Mouse (Mus musculus): ENCODE measurements around the gene Ssna1.
"Not testable (repeated sequence)": the region's sequence is repeated elsewhere in the genome, so short reads cannot be mapped to it uniquely, and the experiment has no call there.

Ssna1 gene

GRCm38 (mm10) chr2:25262795-25263622, 9.2 kb downstream of the Ssna1 start:
- in situ Hi-C loops (cut with MboI; ENCODE audit: low sequenced_read_pairs) = no loop called here

GRCm38 (mm10) chr2:25262291-25262767, 9.9 kb downstream of the Ssna1 start, which contains the start of gene Tprn:
Gene Tprn, plus strand, starts transcription at chr2:25262618.
- in situ Hi-C loops (cut with MboI; ENCODE audit: low sequenced_read_pairs) = no loop called here

DNA sequence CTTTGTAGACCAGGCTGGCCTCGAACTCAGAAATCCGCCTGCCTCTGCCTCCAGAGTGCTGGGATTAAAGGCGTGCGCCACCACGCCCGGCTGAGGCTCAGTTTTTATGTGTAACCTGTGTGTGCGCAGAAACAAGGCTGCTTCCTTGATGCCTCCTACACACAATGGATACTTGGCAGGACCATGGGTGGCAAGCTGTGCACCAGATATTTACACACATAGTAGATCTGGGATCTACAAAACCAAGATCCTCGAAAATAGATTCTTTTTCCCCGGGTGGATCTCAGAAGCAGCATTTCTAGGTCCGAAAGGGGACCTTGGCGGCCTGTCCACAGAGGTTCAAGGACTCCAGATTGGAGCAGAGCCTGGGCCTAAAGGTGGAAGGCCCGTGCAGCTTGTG, 10.4 kb downstream of the Ssna1 start:
- in situ Hi-C loops (cut with MboI; ENCODE audit: low sequenced_read_pairs) = no loop called here

GRCm38 (mm10) chr2:25258887-25259286, 13.4 kb downstream of the Ssna1 start:
- in situ Hi-C loops (cut with MboI; ENCODE audit: low sequenced_read_pairs) = no loop called here

DNA sequence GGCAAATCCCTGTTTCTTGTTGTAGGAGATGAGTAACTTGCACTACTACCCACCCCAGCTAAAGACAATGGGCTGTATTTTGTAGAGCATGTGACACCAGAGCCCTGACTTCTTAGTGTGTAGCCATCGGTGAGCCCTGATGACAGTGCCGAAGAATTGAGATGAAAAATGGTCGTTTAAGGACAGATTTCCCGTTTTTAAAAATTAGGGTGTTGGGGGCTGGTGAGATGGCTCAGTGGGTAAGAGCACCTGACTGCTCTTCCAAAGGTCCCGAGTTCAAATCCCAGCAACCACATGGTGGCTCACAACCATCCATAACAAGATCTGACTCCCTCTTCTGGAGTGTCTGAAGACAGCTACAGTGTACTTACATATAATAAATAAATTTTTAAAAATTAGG, 15.0 kb downstream of the Ssna1 start:
- in situ Hi-C loops (cut with MboI; ENCODE audit: low sequenced_read_pairs) = not testable (repeated sequence)

DNA sequence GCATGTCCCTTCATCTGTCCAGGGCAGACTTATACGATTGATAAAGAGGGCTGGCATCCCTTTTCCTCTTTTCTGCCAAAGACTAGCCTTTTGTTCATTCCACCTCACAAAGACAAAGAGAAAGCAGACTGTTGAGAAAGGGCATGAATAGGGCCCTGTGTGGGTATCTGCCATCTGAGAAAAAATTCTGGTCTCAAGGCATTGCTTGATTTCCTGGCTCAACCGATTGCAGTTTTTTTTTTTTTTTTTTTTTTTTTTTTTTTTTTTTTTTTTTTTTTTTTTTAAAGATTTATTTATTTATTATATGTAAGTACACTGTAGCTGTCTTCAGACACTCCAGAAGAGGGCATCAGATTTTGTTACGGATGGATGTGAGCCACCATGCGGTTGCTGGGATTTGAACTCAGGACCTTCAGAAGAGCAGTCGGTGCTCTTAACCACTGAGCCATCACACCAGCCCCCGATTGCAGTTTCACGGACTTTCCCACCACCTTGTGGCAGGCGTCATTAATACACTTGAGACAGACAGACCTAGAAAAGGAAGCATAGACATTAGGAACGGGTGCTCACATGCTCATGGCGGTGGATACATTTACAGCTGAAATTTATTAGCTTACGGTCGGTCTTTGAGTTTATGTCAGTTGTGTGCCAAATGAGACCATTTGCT, 15.7 kb downstream of the Ssna1 start:
- in situ Hi-C loops (cut with MboI; ENCODE audit: low sequenced_read_pairs) = not testable (repeated sequence)

DNA sequence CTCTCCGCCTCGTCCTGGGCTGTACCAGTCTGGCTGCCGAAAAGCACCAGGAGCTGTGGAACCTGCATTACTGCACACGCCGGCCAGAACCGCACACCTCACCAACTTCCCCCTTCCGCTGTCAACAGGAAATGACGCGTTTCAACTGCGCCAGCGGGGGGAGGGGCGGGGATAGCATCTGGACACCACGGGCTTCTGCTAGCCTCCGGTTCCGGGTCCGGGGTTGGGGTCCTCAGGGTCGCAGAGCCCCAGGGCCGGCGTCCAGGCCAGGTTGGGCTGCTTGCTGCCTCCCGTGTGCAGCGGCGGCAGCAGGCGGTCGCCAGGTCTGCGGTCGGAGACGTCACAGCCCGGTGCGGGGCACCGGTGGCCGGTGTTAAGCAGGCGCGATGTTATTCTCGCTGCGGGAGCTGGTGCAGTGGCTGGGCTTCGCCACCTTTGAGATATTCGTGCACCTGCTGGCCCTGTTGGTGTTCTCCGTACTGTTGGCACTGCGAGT, 16.9 kb downstream of the Ssna1 start, which contains the start of gene Tmem203:
Tmem203 (plus strand) TSS at position 156 of the 496 bp plus-strand sequence.
- in situ Hi-C loops (cut with MboI; ENCODE audit: low sequenced_read_pairs) = no loop called here

GRCm38 (mm10) chr2:25252331-25252730, 19.9 kb downstream of the Ssna1 start:
- in situ Hi-C loops (cut with MboI; ENCODE audit: low sequenced_read_pairs) = no loop called here

- in situ Hi-C loops (cut with MboI; ENCODE audit: low sequenced_read_pairs) = no loop called here
Measured at GRCm38 (mm10) chr2:25246183-25247072, 25.8 kb downstream of the Ssna1 start, which contains the start of gene AL732309.1. Gene AL732309.1, minus strand, starts transcription at chr2:25246863.

DNA sequence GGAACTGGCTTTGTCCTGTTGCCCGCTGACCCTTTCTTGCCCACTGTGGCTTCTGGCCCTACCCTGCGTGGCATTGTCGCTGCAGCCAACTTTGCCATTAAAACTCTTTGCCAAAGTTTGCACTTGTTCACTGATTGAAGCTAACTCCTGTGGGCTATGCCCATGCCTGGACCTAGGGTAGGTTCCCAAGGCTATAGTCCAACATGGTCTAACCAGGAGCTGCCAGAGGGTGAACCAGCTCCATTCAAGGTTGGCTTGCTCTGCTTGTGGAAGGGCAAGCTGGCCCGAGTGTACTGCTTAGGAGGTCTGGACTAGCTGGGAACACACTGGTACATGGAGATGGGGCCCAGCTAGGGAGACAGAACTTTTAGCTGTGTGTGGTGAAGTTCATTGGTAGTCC, 28.1 kb downstream of the Ssna1 start:
- in situ Hi-C loops (cut with MboI; ENCODE audit: low sequenced_read_pairs) = no loop called here

GRCm38 (mm10) chr2:25243342-25243741, 28.9 kb downstream of the Ssna1 start:
- in situ Hi-C loops (cut with MboI; ENCODE audit: low sequenced_read_pairs) = no loop called here

DNA sequence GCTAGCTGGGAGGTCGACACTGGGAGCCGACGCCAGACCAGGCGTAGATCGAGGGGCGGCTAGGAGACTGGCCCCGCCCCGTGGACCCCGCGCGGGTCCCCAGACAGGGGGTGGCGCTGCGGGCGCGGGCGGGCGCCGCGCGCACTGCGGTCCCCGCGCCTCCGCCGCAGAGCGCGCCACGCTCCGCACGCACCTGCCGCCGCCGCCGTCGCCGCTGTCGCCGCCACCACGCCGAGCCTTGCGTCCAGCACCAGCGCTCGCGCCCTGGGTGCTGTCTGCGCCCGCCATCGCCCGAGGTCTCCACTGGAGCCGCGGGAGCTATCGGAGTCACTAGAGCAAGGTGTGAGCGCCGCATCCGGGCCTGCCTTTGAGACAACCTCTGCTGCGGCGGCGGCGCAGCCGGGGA, 30.1 kb downstream of the Ssna1 start, which contains the start of the genes Rnf208 and Cysrt1:
Rnf208 (plus strand) TSS at position 155 of the 406 bp plus-strand sequence.
Cysrt1 (minus strand) TSS at position 352 of the 406 bp plus-strand sequence.
- in situ Hi-C loops (cut with MboI; ENCODE audit: low sequenced_read_pairs) = no loop called here

GRCm38 (mm10) chr2:25241438-25241775, 30.8 kb downstream of the Ssna1 start:
- in situ Hi-C loops (cut with MboI; ENCODE audit: low sequenced_read_pairs) = no loop called here

DNA sequence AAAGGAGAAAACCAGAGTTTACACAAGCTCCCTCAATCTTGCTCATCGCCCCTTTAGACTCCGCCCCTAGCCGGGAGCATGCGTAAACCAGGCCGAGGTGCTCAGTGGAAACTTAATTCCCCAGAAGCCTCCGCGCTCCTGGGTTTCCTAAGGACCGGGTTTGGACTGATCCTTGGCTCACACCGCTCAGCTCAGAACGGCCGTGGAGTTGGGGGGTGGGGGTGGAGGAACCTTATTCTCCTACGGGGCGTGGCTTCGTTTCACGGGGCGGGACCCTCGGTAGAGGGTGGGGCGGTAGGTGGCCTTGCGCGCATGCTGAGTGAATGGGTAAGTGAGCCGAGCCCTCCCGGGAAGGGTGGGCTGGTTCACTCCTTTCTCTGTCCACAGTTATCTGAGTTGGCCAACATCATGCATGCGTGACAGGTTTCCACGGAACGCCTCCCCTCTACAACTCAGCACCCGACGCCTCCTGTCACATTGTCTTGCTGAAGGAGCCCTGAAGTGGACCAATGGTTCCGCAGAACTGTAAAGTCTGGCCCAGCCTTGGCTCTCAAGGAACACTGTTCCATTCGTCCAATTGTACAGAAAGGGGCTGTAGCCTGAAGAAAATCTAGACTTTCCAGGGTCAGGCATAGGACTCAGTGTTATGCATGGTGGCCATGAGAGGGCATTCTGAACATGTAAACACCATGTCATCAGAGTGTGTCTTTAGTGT, 31.4 kb downstream of the Ssna1 start:
- in situ Hi-C loops (cut with MboI; ENCODE audit: low sequenced_read_pairs) = no loop called here

DNA sequence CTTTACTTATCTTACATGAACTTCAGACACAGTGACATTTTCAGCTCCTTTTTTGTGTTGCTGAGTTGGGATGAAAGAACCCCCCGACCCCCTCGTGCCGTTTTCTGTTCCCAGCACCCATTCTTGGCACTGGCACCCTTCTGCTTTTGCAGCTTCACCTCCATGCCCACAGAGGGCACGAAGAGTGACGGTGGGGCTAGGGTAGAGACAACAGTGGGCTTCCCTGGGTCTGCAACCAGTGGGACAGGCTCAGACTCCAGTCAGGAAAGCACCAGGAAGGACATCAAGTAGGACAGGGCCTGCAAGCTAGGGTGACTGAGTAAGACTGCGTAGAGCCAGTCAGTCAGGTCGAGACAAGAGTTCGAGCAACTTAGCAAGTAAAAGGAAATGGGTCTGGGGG, 31.9 kb downstream of the Ssna1 start:
- in situ Hi-C loops (cut with MboI; ENCODE audit: low sequenced_read_pairs) = no loop called here

GRCm38 (mm10) chr2:25239766-25240165, 32.5 kb downstream of the Ssna1 start:
- in situ Hi-C loops (cut with MboI; ENCODE audit: low sequenced_read_pairs) = no loop called here

DNA sequence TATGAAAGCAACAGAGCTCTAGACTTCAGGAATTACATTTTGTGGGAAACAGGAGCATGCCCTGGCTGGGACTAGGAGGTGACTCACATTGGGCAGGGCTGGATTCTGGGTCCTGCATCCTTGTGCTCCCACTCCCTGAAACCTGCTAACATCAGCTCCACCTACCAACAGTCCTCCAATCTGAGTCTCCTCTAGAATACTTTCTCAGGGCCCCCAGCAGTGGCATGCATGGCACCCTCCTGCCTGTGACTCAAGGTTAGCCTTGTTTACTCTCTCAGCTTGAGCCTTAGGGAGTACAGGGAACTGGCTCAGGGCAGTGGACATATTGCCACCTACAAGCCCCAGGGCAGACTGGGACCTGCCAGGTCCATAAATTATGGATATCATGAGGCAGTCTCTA, 34.1 kb downstream of the Ssna1 start:
- in situ Hi-C loops (cut with MboI; ENCODE audit: low sequenced_read_pairs) = no loop called here

DNA sequence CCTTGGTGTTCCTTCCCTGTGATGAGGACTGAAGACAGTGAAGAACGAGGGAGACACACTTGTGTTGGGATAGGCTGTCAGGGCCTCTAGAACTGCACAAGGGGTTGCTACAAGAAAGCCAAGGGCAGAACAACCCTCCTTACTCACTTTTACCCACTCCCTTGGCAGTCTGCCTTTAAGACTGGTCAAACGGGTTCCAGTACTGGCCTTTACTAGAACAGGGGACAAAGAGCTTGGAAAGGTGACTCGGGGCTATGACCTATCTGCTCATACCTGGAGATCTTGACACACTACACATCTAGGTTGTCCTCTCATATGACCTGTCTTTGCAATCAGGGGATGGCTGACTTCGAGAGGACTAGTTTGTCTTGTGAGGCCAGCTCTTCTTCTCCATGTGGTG, 34.7 kb downstream of the Ssna1 start:
- in situ Hi-C loops (cut with MboI; ENCODE audit: low sequenced_read_pairs) = no loop called here

DNA sequence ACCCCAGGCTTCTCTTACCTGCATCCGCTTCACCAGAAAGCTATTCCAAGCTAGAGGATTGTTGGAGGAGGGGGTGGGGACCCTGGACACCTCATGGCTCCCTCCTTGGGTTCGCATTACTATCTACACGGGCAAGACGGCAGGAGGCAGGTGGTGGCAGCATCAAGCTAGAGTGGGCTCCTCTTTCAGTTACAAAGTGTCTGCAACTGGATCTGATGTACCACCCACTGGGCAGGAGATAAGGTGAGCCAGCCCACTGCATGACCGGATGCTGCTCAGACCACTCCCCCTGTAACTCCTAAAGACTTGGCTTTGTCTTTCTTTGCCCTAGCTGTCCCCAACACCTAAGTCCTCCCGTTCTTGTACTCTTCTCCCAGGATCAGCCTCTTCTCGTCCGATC, 35.6 kb downstream of the Ssna1 start, which contains the start of gene Rnf224:
Rnf224 (minus strand) TSS at position 174 of the 400 bp plus-strand sequence.
- in situ Hi-C loops (cut with MboI; ENCODE audit: low sequenced_read_pairs) = no loop called here
